Mouse (Mus musculus) liver, adult 2 months (tissue): Measurements from ENCODE around the gene Uap1. TPM values are rescaled to one million over a fixed set of nuclear protein-coding genes. Genes with fewer than 3 reads are reported as not detected.

Source experiments
- DNase-seq: peaks from one replicate; pipeline ENCODE4 v3.0.0-alpha.2; 2011; ENCODE audit warnings: low read depth, low spot score; ENCODE audit errors: extremely low read depth
- H3K27ac ChIP-seq: fragments of 200-500 bp; replicated peaks from 2 replicates; pipeline ENCODE4 v1.5.1; 2012; ENCODE audit warnings: low read depth, mild to moderate bottlenecking, control low read depth, inconsistent platforms, low read length; ENCODE audit not compliant: insufficient read depth
- H3K27me3 ChIP-seq: fragments of 200-500 bp; 2 replicates; pipeline ENCODE4 v1.6.1; 2012; ENCODE audit warnings: mild to moderate bottlenecking, moderate library complexity, low read length, inconsistent platforms; ENCODE audit not compliant: control insufficient read depth, insufficient read depth
- H3K36me3 ChIP-seq: fragments of 200-500 bp; 2 replicates; pipeline ENCODE4 v1.6.1; 2012; ENCODE audit warnings: low read length, inconsistent platforms; ENCODE audit not compliant: control insufficient read depth, insufficient read depth
- H3K4me1 ChIP-seq: fragments of 200-500 bp; 2 replicates; pipeline ENCODE4 v1.6.1; 2011; ENCODE audit warnings: low read length; ENCODE audit not compliant: control insufficient read depth, insufficient read depth
- H3K4me3 ChIP-seq: fragments of 200-500 bp; 2 replicates; pipeline ENCODE4 v1.5.1; 2011; ENCODE audit warnings: low read depth, mild to moderate bottlenecking, control low read depth, low read length, moderate library complexity; ENCODE audit not compliant: insufficient read depth
- H3K79me2 ChIP-seq: fragments of 200-500 bp; 2 replicates; pipeline ENCODE4 v1.6.1; 2012; ENCODE audit warnings: inconsistent platforms, mild to moderate bottlenecking, low read length, moderate library complexity; ENCODE audit not compliant: control insufficient read depth, insufficient read depth
- H3K9ac ChIP-seq: fragments of 200-500 bp; 2 replicates; pipeline ENCODE4 v1.6.1; 2012; ENCODE audit warnings: low read depth, mild to moderate bottlenecking, control low read depth, inconsistent platforms, low read length
- CTCF ChIP-seq: fragments of 200-500 bp; IDR thresholded peaks from 2 replicates; pipeline ENCODE4 v1.5.1; 2011; ENCODE audit warnings: low read depth, low read length, control low read depth
- POLR2A ChIP-seq: fragments of 200-500 bp; IDR thresholded peaks from 2 replicates; pipeline ENCODE4 v1.6.1; 2011; ENCODE audit warnings: low read length, control low read depth; ENCODE audit not compliant: insufficient read depth; ENCODE audit errors: extremely low read depth
- WGBS: fragments of 180-500 bp; shearing (Covaris S2); methylation state at CpG from one replicate; pipeline ENCODE4 v1.1.7; 2018; 5-methylcytosine and 5-hydroxymethylcytosine counted together
- polyA plus RNA-seq: library from polyadenylated mRNA; depleted of rRNA; stranded (reverse); fragments of >200 nt; gene quantifications from 2 replicates; pipeline ENCODE4 v1.2.3, GENCODE M21; 2012
- total RNA-seq: library from RNA; depleted of rRNA; stranded (reverse); fragments of >200 nt; gene quantifications from 2 replicates; pipeline ENCODE4 v1.2.3, GENCODE M21; 2014

Gene Uap1
- total and polyA plus RNA-seq, 2 experiments, result 14.3 to 23.6 TPM

DNA sequence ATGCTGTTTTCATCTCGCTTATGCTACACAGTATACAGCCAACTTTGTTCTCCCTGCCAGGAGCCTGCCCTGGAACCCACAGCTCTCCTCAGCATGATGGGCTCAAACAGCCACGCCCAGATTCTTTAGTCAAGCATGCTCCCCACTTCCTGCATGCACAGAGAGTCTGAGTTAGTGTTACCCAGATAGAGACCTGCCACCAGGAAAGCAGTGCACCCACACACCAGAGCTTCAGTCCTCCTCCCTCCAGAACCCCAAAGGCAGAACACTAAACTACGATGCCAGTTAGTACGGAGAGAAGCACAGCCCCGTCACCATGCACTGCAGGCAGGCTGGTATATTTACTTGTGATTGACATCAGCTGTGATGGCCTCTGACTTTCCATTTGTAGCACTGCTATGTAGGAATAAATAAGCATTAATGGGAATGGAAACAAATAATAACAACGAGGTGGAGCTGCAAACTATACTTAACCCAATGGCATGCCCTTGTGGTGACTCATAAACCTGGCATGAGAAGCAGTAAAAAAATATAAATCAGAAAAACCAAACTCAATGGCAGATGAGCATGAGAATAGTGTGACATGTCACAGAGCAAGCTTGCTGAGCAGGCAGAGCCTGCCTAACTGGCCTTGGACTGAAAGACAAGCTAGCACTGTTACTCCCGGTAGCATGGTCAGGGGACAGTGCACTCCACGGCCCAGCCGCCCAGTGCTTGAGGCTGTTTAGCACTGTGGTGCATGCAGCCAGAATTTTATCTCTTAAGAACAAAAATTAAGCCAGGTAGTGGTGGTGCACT, 26.9 kb downstream of the Uap1 start:
- H3K4me1 ChIP-seq, result peaks cover 2% of the 10 kb centered on the region; the same call in 1 of the 2 replicates
- H3K27ac ChIP-seq, result no peak overlapping the region
- no peak overlapping the region for H3K9ac ChIP-seq
- WGBS, result 91% methylated on average over 9 of the region's 9 CpGs
- TF ChIP-seq POLR2A (no peak), CTCF (no peak)
- H3K79me2 ChIP-seq, result no peaks in the 10 kb centered on the region
- H3K4me3 ChIP-seq, result no peak overlapping the region
- no peak for DNase-seq
- H3K27me3 ChIP-seq, result no peaks in the 10 kb centered on the region
- peaks cover 52% of the 10 kb centered on the region for H3K36me3 ChIP-seq

DNA sequence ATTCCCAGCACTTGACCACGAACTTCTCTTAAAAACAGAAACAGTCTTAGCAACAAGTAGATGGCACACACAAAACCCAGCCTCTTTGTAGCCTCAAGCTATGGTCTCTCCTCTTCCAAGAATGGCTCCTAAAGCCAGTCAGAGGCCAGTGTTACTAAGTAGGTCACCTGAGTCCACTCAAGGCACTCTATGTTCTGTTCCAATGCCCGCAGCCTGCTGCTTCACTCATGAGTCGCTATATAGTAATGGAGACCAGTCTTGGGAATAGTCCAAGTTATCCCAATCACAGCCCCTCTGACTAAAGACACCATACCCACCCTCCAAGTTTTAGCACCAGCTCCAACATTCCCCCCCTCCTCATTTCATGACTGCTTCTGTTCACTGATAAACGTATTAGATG, 29.2 kb downstream of the Uap1 start:
- H3K79me2 ChIP-seq, result no peaks in the 10 kb centered on the region
- TF ChIP-seq CTCF (no peak), POLR2A (no peak)
- H3K27ac ChIP-seq, result no peak overlapping the region
- WGBS, result 95% methylated on average over 4 of the region's 4 CpGs
- H3K36me3 ChIP-seq, result peaks cover 65% of the 10 kb centered on the region
- no peaks in the 10 kb centered on the region for H3K27me3 ChIP-seq
- H3K4me1 ChIP-seq, result peaks cover 2% of the 10 kb centered on the region; the same call in 1 of the 2 replicates
- no peak overlapping the region for H3K4me3 ChIP-seq
- no peak for DNase-seq
- H3K9ac ChIP-seq, result no peak overlapping the region

DNA sequence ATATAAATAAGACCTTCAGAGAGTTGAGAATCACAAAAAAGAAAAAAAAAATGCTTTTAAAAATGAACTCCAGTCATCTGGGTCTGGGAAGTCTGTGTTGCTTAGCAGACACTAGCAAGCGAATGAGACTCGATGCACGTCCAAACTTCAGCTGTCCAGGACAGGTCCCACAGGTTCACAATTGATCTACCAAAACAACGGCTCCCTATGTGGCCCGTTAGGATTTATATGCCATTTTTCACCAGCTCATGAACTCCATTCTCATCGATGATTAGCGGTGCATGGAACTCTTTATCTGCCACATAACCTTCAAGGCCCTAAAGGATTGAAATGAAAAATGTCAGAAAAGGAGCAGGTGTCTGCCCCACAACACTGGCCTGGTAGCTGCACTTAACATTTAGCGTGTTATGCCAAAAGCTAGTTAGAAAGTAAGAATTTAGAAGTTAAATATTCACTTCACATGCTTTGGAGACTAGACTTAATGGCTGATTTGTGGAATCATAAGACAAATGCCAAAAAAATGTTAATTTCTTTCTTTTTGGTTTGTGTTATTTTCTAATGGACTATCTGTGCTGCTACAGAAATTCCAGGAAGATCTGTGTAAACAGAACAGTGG, 32.4 kb downstream of the Uap1 start:
- Histone ChIP-seq H3K9ac (no peak overlapping the region), H3K4me1 (peaks cover 2% of the 10 kb centered on the region; the same call in 1 of the 2 replicates), H3K79me2 (no peaks in the 10 kb centered on the region), H3K27me3 (no peaks in the 10 kb centered on the region), H3K36me3 (peaks cover 48% of the 10 kb centered on the region), H3K27ac (0 out of 2 replicates have a peak overlapping the region, but pooled peaks have one; percentile 17), H3K4me3 (no peak overlapping the region)
- peak; percentile 75 for DNase-seq
- TF ChIP-seq CTCF, result no peak
- no peak for TF ChIP-seq POLR2A
- 82% methylated on average over 8 of the region's 8 CpGs for WGBS

DNA sequence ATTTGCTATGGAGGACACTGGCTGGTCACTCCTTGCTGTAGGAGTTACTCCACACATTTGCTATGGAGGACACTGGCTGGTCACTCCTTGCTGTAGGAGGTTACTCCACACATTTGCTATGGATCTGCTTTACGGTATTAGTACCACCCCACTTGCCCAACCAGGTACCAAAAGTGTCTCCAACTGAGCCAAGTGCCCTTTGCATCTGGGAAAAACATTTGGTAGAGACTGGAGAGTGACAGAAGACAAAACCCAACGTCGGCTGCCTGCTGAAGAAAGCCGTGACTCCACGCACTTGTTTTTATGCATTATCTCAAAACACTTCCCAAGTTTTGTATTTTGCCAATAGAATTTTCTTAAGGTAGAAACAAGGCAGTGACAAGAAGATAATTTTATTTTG, 33.1 kb downstream of the Uap1 start:
- 82% methylated on average over 5 of the region's 5 CpGs for WGBS
- H3K27me3 ChIP-seq, result no peaks in the 10 kb centered on the region
- TF ChIP-seq CTCF (no peak), POLR2A (no peak)
- no peak overlapping the region for H3K27ac ChIP-seq
- peaks cover 2% of the 10 kb centered on the region; the same call in 1 of the 2 replicates for H3K4me1 ChIP-seq
- peak; percentile 61 for DNase-seq
- no peak overlapping the region for H3K9ac ChIP-seq
- H3K4me3 ChIP-seq, result no peak overlapping the region
- peaks cover 45% of the 10 kb centered on the region for H3K36me3 ChIP-seq
- no peaks in the 10 kb centered on the region for H3K79me2 ChIP-seq

DNA sequence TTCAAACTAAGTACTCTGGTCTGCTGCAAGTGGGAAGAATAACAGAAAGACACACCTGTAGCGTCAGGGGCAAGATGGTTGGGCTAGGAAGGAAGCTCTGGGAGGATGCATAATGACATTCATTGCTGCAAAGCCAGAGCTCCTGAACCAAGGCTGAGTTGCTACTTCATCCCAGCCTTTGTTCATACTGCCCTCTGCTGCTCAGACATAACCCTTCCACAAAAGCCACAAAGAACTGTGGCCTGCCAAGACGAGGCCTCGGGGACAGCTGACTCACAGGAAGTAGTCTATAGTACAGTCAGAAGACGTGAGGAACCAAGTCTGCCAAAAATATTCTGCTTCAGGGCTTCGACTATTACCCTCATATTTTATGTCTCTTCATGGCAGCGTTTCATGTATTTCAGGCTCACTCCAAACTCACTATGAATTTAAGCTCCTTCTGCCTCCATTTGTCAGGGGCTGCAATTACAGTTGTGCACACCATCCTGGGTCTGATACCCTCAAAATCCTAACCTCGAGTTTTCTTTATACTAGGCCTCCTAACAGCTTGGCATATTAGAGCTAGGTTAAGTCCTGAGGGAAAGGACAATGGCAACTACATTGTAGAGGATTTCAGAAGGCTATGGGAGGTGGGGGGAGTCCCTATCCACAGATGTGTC, 38.3 kb downstream of the Uap1 start:
- Histone ChIP-seq H3K4me3 (no peak overlapping the region), H3K9ac (no peak overlapping the region), H3K27me3 (no peaks in the 10 kb centered on the region), H3K36me3 (peaks cover 6% of the 10 kb centered on the region), H3K27ac (no peak overlapping the region), H3K4me1 (no peaks in the 10 kb centered on the region), H3K79me2 (no peaks in the 10 kb centered on the region)
- TF ChIP-seq POLR2A, result no peak
- TF ChIP-seq CTCF, result peak; percentile 63
- peak; percentile 53 for DNase-seq
- WGBS, result 20% methylated on average over 7 of the region's 7 CpGs
